Mouse (Mus musculus): Measurements from ENCODE around the gene Rdh8.
"Not testable (repeated sequence)": the region's sequence is repeated elsewhere in the genome, so short reads cannot be mapped to it uniquely, and the experiment has no call there.

The Rdh8 gene

GRCm38 (mm10) chr9:20835431-20835954 is 17.2 kb downstream of the Rdh8 start:
- in situ Hi-C loops (cut with MboI, MseI): not testable (repeated sequence)

GRCm38 (mm10) chr9:20837184-20837947 is 19.1 kb downstream of the Rdh8 start:
- in situ Hi-C loops (cut with MboI, MseI): no loop called here

GRCm38 (mm10) chr9:20838931-20839330 is 20.6 kb downstream of the Rdh8 start:
- in situ Hi-C loops (cut with MboI, MseI): no loop called here

DNA sequence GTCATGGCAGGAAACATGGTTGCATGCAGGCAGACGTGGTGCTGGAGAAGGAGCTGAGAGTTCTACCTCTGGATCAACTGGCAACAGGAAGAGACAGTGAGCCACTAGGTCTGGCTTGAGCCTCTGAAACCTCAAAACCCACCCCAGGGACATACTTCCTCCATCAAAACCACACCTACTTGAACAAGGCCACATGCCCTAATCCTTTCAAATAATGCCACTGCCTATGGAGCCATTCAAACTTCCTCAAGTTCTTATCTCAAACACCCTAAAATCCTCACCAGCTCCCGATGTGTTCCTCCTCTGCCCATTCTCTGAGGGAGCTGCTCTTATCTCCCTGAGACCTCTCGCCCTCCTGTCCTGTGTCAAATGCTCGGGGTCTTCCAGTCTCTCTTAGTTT is 23.9 kb downstream of the Rdh8 start:
- in situ Hi-C loops (cut with MboI, MseI): loop anchor here (5.0 kb wide), 1 partner anchor 100 kb away; no protein-coding TSS in a partner anchor

GRCm38 (mm10) chr9:20842670-20843069 is 24.4 kb downstream of the Rdh8 start:
- in situ Hi-C loops (cut with MboI, MseI): loop anchor here (5.0 kb wide), 1 partner anchor 100 kb away; no protein-coding TSS in a partner anchor

- in situ Hi-C loops (cut with MboI, MseI): no loop called here
Observed at GRCm38 (mm10) chr9:20850179-20850578, 31.9 kb downstream of the Rdh8 start.

- in situ Hi-C loops (cut with MboI, MseI): no loop called here
Observed at GRCm38 (mm10) chr9:20857131-20857530, 38.8 kb downstream of the Rdh8 start.

GRCm38 (mm10) chr9:20859926-20860325 is 41.6 kb downstream of the Rdh8 start:
- in situ Hi-C loops (cut with MboI, MseI): no loop called here

GRCm38 (mm10) chr9:20861821-20862220 is 43.5 kb downstream of the Rdh8 start:
- in situ Hi-C loops (cut with MboI, MseI): no loop called here

DNA sequence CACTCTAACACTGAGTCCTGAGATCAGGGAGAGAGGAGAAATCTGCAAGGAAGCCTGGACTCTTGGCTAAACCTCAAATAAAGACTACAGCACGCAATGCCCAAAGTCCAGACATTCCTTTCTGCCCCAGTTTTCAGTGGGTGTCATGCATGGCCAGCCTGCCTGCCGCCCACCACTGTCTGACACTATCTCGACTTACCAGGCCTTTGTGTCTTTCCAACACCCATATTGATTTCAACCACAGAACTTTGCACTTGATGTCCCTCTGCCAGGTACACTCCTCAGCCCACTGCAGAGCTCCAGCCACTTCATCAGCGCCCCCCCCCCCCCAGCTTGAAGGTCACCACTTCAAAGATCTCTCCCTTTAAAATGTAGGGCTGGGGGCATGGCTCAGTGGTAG is 43.9 kb downstream of the Rdh8 start:
- in situ Hi-C loops (cut with MboI, MseI): no loop called here

DNA sequence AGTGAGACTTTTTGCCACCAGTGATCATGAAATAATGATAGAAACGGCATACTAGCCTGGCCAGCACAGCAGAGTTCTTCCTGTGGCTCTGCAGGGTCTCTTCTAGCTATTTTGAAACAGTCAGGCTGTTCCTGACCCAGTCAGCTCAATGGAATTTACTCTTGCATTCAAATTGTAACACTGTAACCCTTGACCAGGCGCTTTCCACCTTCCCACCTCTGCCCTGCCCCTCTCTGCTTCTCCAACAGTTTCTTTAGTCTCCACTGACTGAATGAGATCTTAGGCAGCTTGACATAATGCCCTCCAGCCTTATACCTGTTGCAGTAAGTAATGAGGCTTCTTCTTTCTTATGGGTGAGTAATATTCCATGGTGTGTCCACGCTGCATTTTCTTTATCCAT is 48.6 kb downstream of the Rdh8 start:
- in situ Hi-C loops (cut with MboI, MseI): no loop called here

GRCm38 (mm10) chr9:20868448-20869001 is 50.2 kb downstream of the Rdh8 start, which contains the start of gene A230050P20Rik:
TSS of gene A230050P20Rik (plus strand) at chr9:20868642.
- in situ Hi-C loops (cut with MboI, MseI): no loop called here

DNA sequence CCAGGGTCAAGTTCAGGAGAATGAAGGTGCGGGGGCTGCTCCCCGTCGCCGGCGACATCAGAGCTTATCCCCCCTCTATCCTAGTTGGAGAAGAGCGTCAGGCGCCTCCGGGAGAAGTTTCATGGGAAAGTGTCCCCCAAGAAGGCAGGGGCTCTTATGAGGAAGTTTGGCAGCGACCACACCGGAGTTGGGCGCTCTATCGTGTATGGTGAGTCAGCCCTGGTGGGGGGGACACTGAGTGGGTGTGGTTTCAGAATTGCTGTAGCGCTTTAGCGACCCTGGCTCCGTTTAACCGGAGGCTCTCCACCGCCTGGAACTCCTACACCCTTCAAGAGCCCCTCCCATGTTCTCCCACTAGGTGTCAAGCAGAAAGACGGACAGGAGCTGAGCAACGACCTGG is 50.9 kb downstream of the Rdh8 start:
- in situ Hi-C loops (cut with MboI, MseI): no loop called here

- in situ Hi-C loops (cut with MboI, MseI): loop anchor here (10.0 kb wide), 1 partner anchor 56 kb away; the partner anchor contains the start of genes Col5a3 and Rdh8
Observed at GRCm38 (mm10) chr9:20870211-20871173, 52.2 kb downstream of the Rdh8 start.

GRCm38 (mm10) chr9:20872991-20873390 is 54.7 kb downstream of the Rdh8 start:
- in situ Hi-C loops (cut with MboI, MseI): loop anchor here (10.0 kb wide), 1 partner anchor 58 kb away; the partner anchor contains the start of genes Col5a3 and Rdh8

DNA sequence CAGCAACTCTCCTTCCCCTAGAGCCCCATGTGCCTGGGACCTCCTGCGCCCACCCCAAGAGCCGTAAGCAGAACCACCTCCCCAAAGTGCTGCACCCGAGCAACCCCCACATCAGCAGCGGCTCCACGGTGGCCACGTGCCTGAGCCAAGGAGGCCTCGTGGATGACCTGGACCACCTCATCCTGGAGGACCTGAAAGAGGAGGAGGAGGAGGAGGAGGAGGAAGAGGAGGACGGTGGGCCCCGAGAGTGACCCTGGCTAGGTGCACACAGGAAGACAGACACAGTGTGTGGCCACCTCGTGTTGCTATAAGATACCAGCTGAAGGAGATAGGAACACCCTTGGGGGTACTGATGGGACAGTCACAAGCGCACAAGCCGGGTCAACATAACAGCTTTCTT is 55.2 kb downstream of the Rdh8 start:
- in situ Hi-C loops (cut with MboI, MseI): loop anchor here (10.0 kb wide), 1 partner anchor 59 kb away; the partner anchor contains the start of genes Col5a3 and Rdh8

GRCm38 (mm10) chr9:20875021-20875790 is 56.9 kb downstream of the Rdh8 start:
- in situ Hi-C loops (cut with MboI, MseI): loop anchor here (10.0 kb wide), 1 partner anchor 60 kb away; the partner anchor contains the start of genes Col5a3 and Rdh8
